Mouse (Mus musculus): ENCODE measurements at regions not wholly inside any gene's neighbourhood (a gene's known extent, or its start where the extent isn't known, plus 50 kb on each side); places are given as distances from the start of the nearest gene placed in this dataset.
A peak's percentile ranks its signal among the peaks of the same experiment; 100 is the strongest.

- peak; percentile 75 for DNase-seq (ENCODE audit: low spot score)
Observed at GRCm38 (mm10) chr3:121104571-121105407, 66.7 kb downstream of the Rwdd3 start.

- DNase-seq (ENCODE audit: low spot score): no peak
Observed at GRCm38 (mm10) chr3:121102871-121103270, 68.6 kb downstream of the Rwdd3 start.

- DNase-seq (ENCODE audit: low spot score): no peak
Observed at GRCm38 (mm10) chr3:121102120-121102519, 69.4 kb downstream of the Rwdd3 start.

GRCm38 (mm10) chr3:121100211-121100860 lies 71.2 kb downstream of the Rwdd3 start:
- DNase-seq (ENCODE audit: low spot score): no peak

GRCm38 (mm10) chr3:121093509-121093908 lies 78.0 kb downstream of the Rwdd3 start:
- DNase-seq (ENCODE audit: low spot score): no peak

GRCm38 (mm10) chr3:121088724-121089123 lies 82.8 kb downstream of the Rwdd3 start:
- no peak for DNase-seq (ENCODE audit: low spot score)

GRCm38 (mm10) chr3:121068676-121069075 lies 102.8 kb downstream of the Rwdd3 start:
- DNase-seq (ENCODE audit: low spot score): no peak

- no peak for DNase-seq (ENCODE audit: low spot score)
Observed at GRCm38 (mm10) chr3:121035904-121036549, 135.5 kb downstream of the Rwdd3 start.

GRCm38 (mm10) chr3:121025546-121026157 lies 145.8 kb downstream of the Rwdd3 start:
- no peak for DNase-seq (ENCODE audit: low spot score)

- no peak for DNase-seq (ENCODE audit: low spot score)
Observed at GRCm38 (mm10) chr3:121024810-121025209, 146.7 kb downstream of the Rwdd3 start.

GRCm38 (mm10) chr3:121021126-121021848 lies 150.2 kb downstream of the Rwdd3 start:
- no peak for DNase-seq (ENCODE audit: low spot score)

- no peak for DNase-seq (ENCODE audit: low spot score)
Observed at GRCm38 (mm10) chr3:121009223-121009622, 162.3 kb downstream of the Rwdd3 start.

GRCm38 (mm10) chr3:120983556-120984270 lies 187.8 kb downstream of the Rwdd3 start:
- DNase-seq (ENCODE audit: low spot score): no peak

GRCm38 (mm10) chr3:120982795-120983555 lies 188.5 kb downstream of the Rwdd3 start:
- no peak for DNase-seq (ENCODE audit: low spot score)

- DNase-seq (ENCODE audit: low spot score): no peak
Observed at GRCm38 (mm10) chr3:120982218-120982617, 189.3 kb downstream of the Rwdd3 start.

- DNase-seq (ENCODE audit: low spot score): no peak
Observed at GRCm38 (mm10) chr3:120970746-120971466, 200.6 kb downstream of the Rwdd3 start.

GRCm38 (mm10) chr3:120946906-120947305 lies 224.6 kb downstream of the Rwdd3 start:
- no peak for DNase-seq (ENCODE audit: low spot score)

GRCm38 (mm10) chr3:120934401-120934800 lies 237.1 kb downstream of the Rwdd3 start:
- DNase-seq (ENCODE audit: low spot score): no peak

GRCm38 (mm10) chr3:120920351-120920750 lies 251.1 kb downstream of the Rwdd3 start:
- no peak for DNase-seq (ENCODE audit: low spot score)

GRCm38 (mm10) chr3:120898931-120899330 lies 272.6 kb downstream of the Rwdd3 start:
- DNase-seq (ENCODE audit: low spot score): no peak

Measured in left cerebral cortex, adult 11 months (tissue).